Comparison of ENCODE assay signal across 26 mouse cellular contexts in the genomic region with DNA sequence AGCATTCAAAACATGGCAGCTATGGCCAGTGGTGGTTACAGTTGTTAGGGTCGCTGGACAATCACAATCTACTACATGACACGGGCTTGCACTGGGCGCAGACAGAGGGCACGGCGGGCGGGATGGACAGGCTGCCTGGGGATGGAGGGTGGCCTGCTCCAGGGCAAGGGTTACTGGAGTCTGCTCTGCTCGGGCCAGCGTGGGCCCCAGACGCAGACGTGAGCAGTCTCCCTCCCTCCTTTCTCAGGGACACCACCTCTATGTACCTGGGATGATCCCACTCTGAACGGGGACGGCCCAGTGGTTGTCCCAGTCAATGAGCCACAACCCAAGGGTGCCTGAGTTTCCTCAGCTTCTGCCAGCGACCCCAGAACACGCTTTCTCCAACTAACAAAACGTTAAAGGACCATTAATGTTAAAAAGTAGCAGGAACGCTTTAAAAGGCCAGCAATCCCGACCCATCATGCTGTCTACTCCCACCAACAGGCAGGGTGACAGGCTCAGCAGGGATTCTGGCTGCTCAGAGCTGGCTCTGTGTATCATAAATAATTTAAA. TPM values are rescaled to one million over a fixed set of nuclear protein-coding genes. Genes with fewer than 3 reads are reported as not detected.
DNase-seq lines count a peak whose midpoint lies in the region; ATAC-seq and TF ChIP-seq lines count a peak whose summit lies in the region.
"Had no signal": no experiment of that assay in that cellular context is flagged by ENCODE, and none has a peak within 500 bp of the region (broad histone marks: within the 10 kb centered on the region; RNA-seq: fewer than 3 reads in every experiment).

No protein-coding gene starts in this region.

- H3K27me3 ChIP-seq in forebrain, embryonic 13.5 days, result no peaks in the 10 kb centered on the region
- H3K27me3 ChIP-seq in forebrain, embryonic 15.5 days, result no peaks in the 10 kb centered on the region
- no peaks in the 10 kb centered on the region for H3K27me3 ChIP-seq in midbrain, embryonic 15.5 days (replicated peaks)
- H3K27me3 ChIP-seq in midbrain, embryonic 16.5 days (ENCODE audit: control insufficient read depth, insufficient read depth, low read depth, low read length), result no peaks in the 10 kb centered on the region
- H3K27me3 ChIP-seq: CH12.LX; embryonic facial prominence, embryonic 13.5 days; heart, embryonic 13.5 days; intestine, embryonic 15.5 days; Patski had no signal

- 88% methylated on average over 17 of the region's 17 CpGs for WGBS in forebrain, embryonic 13.5 days
- 93% methylated on average over 17 of the region's 17 CpGs for WGBS in forebrain, embryonic 15.5 days
- WGBS in midbrain, embryonic 15.5 days, result 88% methylated on average over 17 of the region's 17 CpGs
- WGBS in midbrain, embryonic 16.5 days, result 89% methylated on average over 17 of the region's 17 CpGs

- H3K27ac ChIP-seq in forebrain, embryonic 13.5 days, result 0 out of 2 replicates have a peak overlapping the region, but pooled peaks have one; percentile 31
- H3K27ac ChIP-seq in forebrain, embryonic 15.5 days (replicated peaks), result no peak overlapping the region
- H3K27ac ChIP-seq in layer of hippocampus, adult 2 months, result peak overlapping the region; percentile 73; the same call in 1 of the 2 replicates
- peak overlapping the region; percentile 57; the same call in 1 of the 2 replicates for H3K27ac ChIP-seq in midbrain, embryonic 15.5 days
- no peak overlapping the region for H3K27ac ChIP-seq in midbrain, embryonic 16.5 days (ENCODE audit: low read length)
- H3K27ac ChIP-seq: embryonic facial prominence, embryonic 13.5 days; forebrain, embryonic 10.5 days; heart, embryonic 13.5 days; intestine, embryonic 15.5 days; liver, embryonic 14.5 days; macrophage had no signal

- no peak overlapping the region for H3K4me3 ChIP-seq in forebrain, embryonic 13.5 days
- no peak overlapping the region for H3K4me3 ChIP-seq in forebrain, embryonic 15.5 days
- H3K4me3 ChIP-seq in layer of hippocampus, adult 2 months, result no peak overlapping the region
- no peak overlapping the region for H3K4me3 ChIP-seq in midbrain, embryonic 15.5 days
- no peak overlapping the region for H3K4me3 ChIP-seq in midbrain, embryonic 16.5 days (ENCODE audit: low read depth, low read length)
- H3K4me3 ChIP-seq: embryonic facial prominence, embryonic 13.5 days; forebrain, embryonic 10.5 days; heart, embryonic 13.5 days; intestine, embryonic 15.5 days had no signal

- peaks cover 80% of the 10 kb centered on the region for H3K36me3 ChIP-seq in forebrain, embryonic 13.5 days (ENCODE audit: poor library complexity, severe bottlenecking)
- peaks cover 51% of the 10 kb centered on the region for H3K36me3 ChIP-seq in forebrain, embryonic 15.5 days
- peaks cover 33% of the 10 kb centered on the region for H3K36me3 ChIP-seq in midbrain, embryonic 15.5 days (replicated peaks)
- H3K36me3 ChIP-seq in midbrain, embryonic 16.5 days (ENCODE audit: control insufficient read depth, insufficient read depth, low read length), result peaks cover 32% of the 10 kb centered on the region

- H3K4me2 ChIP-seq in forebrain, embryonic 13.5 days, result no peak overlapping the region
- H3K4me2 ChIP-seq in forebrain, embryonic 15.5 days (replicated peaks), result no peak overlapping the region
- H3K4me2 ChIP-seq in midbrain, embryonic 15.5 days, result no peak overlapping the region
- H3K4me2 ChIP-seq in midbrain, embryonic 16.5 days (ENCODE audit: low read length), result no peak overlapping the region
- H3K4me2 ChIP-seq: embryonic facial prominence, embryonic 13.5 days; heart, embryonic 13.5 days; intestine, embryonic 15.5 days had no signal

- H3K9ac ChIP-seq in forebrain, embryonic 13.5 days, result no peak overlapping the region
- H3K9ac ChIP-seq in forebrain, embryonic 15.5 days (replicated peaks), result no peak overlapping the region
- no peak overlapping the region for H3K9ac ChIP-seq in midbrain, embryonic 15.5 days
- H3K9ac ChIP-seq in midbrain, embryonic 16.5 days (ENCODE audit: low read depth, low read length), result no peak overlapping the region
- H3K9ac ChIP-seq: embryonic facial prominence, embryonic 13.5 days; forebrain, postnatal 0 days; intestine, embryonic 15.5 days; liver, embryonic 14.5 days had no signal

- no peak for TF ChIP-seq CTCF in layer of hippocampus, adult 2 months (conservative IDR thresholded peaks at IDR 0.05)

- no peak for DNase-seq in layer of hippocampus, adult 2 months (ENCODE audit: low spot score in 2 of 2)
- DNase-seq in layer of hippocampus, postnatal 14 days (ENCODE audit: low spot score in 2 of 2), result no peak
- no peak for DNase-seq in right cerebral cortex, postnatal 36 days (ENCODE audit: low spot score in 2 of 2)
- DNase-seq: adrenal gland, postnatal 10 days; B cell, adult 2 months; gastrocnemius, postnatal 10 days; kidney, adult 2 months; kidney, postnatal 36 days; layer of hippocampus, postnatal 36 days; liver; lung, adult 2 months; lung, postnatal 10 days; thymus, postnatal 4 days had no signal

- ATAC-seq in forebrain, embryonic 13.5 days, result no peak
- no peak for ATAC-seq in forebrain, embryonic 15.5 days (replicated peaks)
- ATAC-seq in midbrain, embryonic 15.5 days (replicated peaks), result no peak
- no peak for ATAC-seq in midbrain, embryonic 16.5 days

- H3K4me1 ChIP-seq in forebrain, embryonic 13.5 days, result peaks cover 11% of the 10 kb centered on the region; the same call in 1 of the 2 replicates
- peaks cover 5% of the 10 kb centered on the region; the same call in 1 of the 2 replicates for H3K4me1 ChIP-seq in forebrain, embryonic 15.5 days
- peaks cover 20% of the 10 kb centered on the region for H3K4me1 ChIP-seq in midbrain, embryonic 15.5 days
- peaks cover 7% of the 10 kb centered on the region for H3K4me1 ChIP-seq in midbrain, embryonic 16.5 days (ENCODE audit: control insufficient read depth, insufficient read depth, low read length)
- H3K4me1 ChIP-seq: intestine, embryonic 15.5 days had no signal

- H3K9me3 ChIP-seq in forebrain, embryonic 13.5 days (replicated peaks), result no peaks in the 10 kb centered on the region
- no peaks in the 10 kb centered on the region for H3K9me3 ChIP-seq in forebrain, embryonic 15.5 days
- H3K9me3 ChIP-seq in midbrain, embryonic 15.5 days, result no peaks in the 10 kb centered on the region
- H3K9me3 ChIP-seq in midbrain, embryonic 16.5 days (replicated peaks; ENCODE audit: control insufficient read depth, low read length, poor library complexity, severe bottlenecking), result no peaks in the 10 kb centered on the region
- H3K9me3 ChIP-seq: embryonic facial prominence, embryonic 13.5 days; forebrain, embryonic 10.5 days; heart, embryonic 13.5 days; intestine, embryonic 15.5 days had no signal

RNA-seq across cellular contexts. Expression of a gene that starts 12.9 kb away (rescaled TPM):
- 31.0 and 34.6 TPM in 2 replicates for polyA plus RNA-seq in forebrain, embryonic 13.5 days (2015; fragmentation: Nextera tagmentation; extraction: Ambion mirVana)
- polyA plus RNA-seq in forebrain, embryonic 15.5 days (2015; fragmentation: Nextera tagmentation; extraction: Ambion mirVana), result 39.8 and 40.8 TPM in 2 replicates
- total RNA-seq in layer of hippocampus, adult 2 months (2021), result 10 to 100 TPM; 69.7 to 78.3 TPM
- total RNA-seq in layer of hippocampus, postnatal 14 days (2021), result 10 to 100 TPM; 64.8 to 69.1 TPM
- 51.1 and 51.4 TPM in 2 replicates for polyA plus RNA-seq in midbrain, embryonic 15.5 days (2015; fragmentation: Nextera tagmentation; extraction: Ambion mirVana)
- polyA plus RNA-seq in midbrain, embryonic 16.5 days (2015; fragmentation: Nextera tagmentation; extraction: Ambion mirVana), result 46.3 and 47.8 TPM in 2 replicates

RNA-seq across cellular contexts. Expression of a gene that starts 22.6 kb away (rescaled TPM):
- polyA plus RNA-seq in forebrain, embryonic 13.5 days (2015; fragmentation: Nextera tagmentation; extraction: Ambion mirVana), result 8.0 and 9.0 TPM in 2 replicates
- 16.5 and 18.2 TPM in 2 replicates for polyA plus RNA-seq in forebrain, embryonic 15.5 days (2015; fragmentation: Nextera tagmentation; extraction: Ambion mirVana)
- total RNA-seq in layer of hippocampus, adult 2 months (2021), result 10 to 100 TPM; 19.6 to 23.5 TPM
- total RNA-seq in layer of hippocampus, postnatal 14 days (2021), result 10 to 100 TPM; 25.2 to 27.7 TPM
- polyA plus RNA-seq in midbrain, embryonic 15.5 days (2015; fragmentation: Nextera tagmentation; extraction: Ambion mirVana), result 14.0 and 15.5 TPM in 2 replicates
- polyA plus RNA-seq in midbrain, embryonic 16.5 days (2015; fragmentation: Nextera tagmentation; extraction: Ambion mirVana), result 13.9 and 15.7 TPM in 2 replicates

RNA-seq across cellular contexts. Expression of a gene that starts 49.1 kb away (rescaled TPM):
- polyA plus RNA-seq in forebrain, embryonic 13.5 days (2015; fragmentation: Nextera tagmentation; extraction: Ambion mirVana), result 13.8 and 15.5 TPM in 2 replicates
- polyA plus RNA-seq in forebrain, embryonic 15.5 days (2015; fragmentation: Nextera tagmentation; extraction: Ambion mirVana), result 21.8 and 22.6 TPM in 2 replicates
- total RNA-seq in layer of hippocampus, adult 2 months (2021), result 10 to 100 TPM; 35.6 to 35.8 TPM
- total RNA-seq in layer of hippocampus, postnatal 14 days (2021), result 10 to 100 TPM; 37.6 to 40.3 TPM
- polyA plus RNA-seq in midbrain, embryonic 15.5 days (2015; fragmentation: Nextera tagmentation; extraction: Ambion mirVana), result 26.6 and 27.4 TPM in 2 replicates
- polyA plus RNA-seq in midbrain, embryonic 16.5 days (2015; fragmentation: Nextera tagmentation; extraction: Ambion mirVana), result 28.8 and 29.1 TPM in 2 replicates

Comparison
In these comparisons a context has a peak if more than half of its experiments do, and no peak if none do; other contexts are left out.
1. H3K27ac ChIP-seq: peak in forebrain, embryonic 13.5 days (single experiment), layer of hippocampus, adult 2 months (single experiment) and midbrain, embryonic 15.5 days (single experiment); none in forebrain, embryonic 15.5 days (single experiment) and midbrain, embryonic 16.5 days (single experiment).